Mouse (Mus musculus): ENCODE data around the gene Cfap70. TPM values are rescaled to one million over a fixed set of nuclear protein-coding genes. Genes with fewer than 3 reads are reported as not detected.

The Cfap70 gene
- total RNA-seq (2018; cell fraction: chromatin; rRNA removed): under 1 TPM in 1 of 26 experiments, not detected in 25; 0.16 TPM
- not detected for total RNA-seq (2018; cell fraction: cytosol; rRNA removed)
- total RNA-seq (2018; cell fraction: nucleus; rRNA removed): not detected
- not detected in 3 replicates for polyA plus RNA-seq (2018)

- H3K4me3 ChIP-seq (ENCODE audit: inconsistent target): no peak within 1 kb of the TSS
- 9% methylated on average over 15 of the region's 15 CpGs for WGBS (ENCODE audit: missing documents)
Measured at GRCm38 (mm10) chr14:20451765-20452331, at the start of gene Cfap70. Gene Cfap70, minus strand, starts transcription at chr14:20452226.

GRCm38 (mm10) chr14:20499982-20500381 is 48.0 kb upstream of the Cfap70 start:
- Histone ChIP-seq H3K27ac (no peak overlapping the region), H3K36me3 (ENCODE audit: inconsistent target) (peaks cover 18% of the 10 kb centered on the region), H3K79me2 (ENCODE audit: inconsistent target) (no peaks in the 10 kb centered on the region), H3K4me3 (ENCODE audit: inconsistent target) (no peak overlapping the region)
- WGBS (ENCODE audit: missing documents): 91% methylated on average over 3 of the region's 3 CpGs

More at GRCm38 (mm10) chr14:20451765-20452331, at the start of gene Cfap70:
- H3K27ac ChIP-seq: no peak within 1 kb of the TSS
- peaks cover 17% of the 10 kb centered on the region for H3K36me3 ChIP-seq (ENCODE audit: inconsistent target)
- H3K79me2 ChIP-seq (ENCODE audit: inconsistent target): no peaks in the 10 kb centered on the region

GRCm38 (mm10) chr14:20496603-20497002 is 44.6 kb upstream of the Cfap70 start, which contains the start of gene Mss51:
Gene Mss51, minus strand, starts transcription at chr14:20496901.
- H3K4me3 ChIP-seq (ENCODE audit: inconsistent target): no peak within 1 kb of the TSS
- H3K36me3 ChIP-seq (ENCODE audit: inconsistent target): peaks cover 15% of the 10 kb centered on the region
- no peaks in the 10 kb centered on the region for H3K79me2 ChIP-seq (ENCODE audit: inconsistent target)
- no peak within 1 kb of the TSS for H3K27ac ChIP-seq
- WGBS (ENCODE audit: missing documents): 84% methylated on average over 2 of the region's 2 CpGs

GRCm38 (mm10) chr14:20486031-20486430 is 34.0 kb upstream of the Cfap70 start:
- Histone ChIP-seq H3K4me3 (ENCODE audit: inconsistent target) (no peak overlapping the region), H3K36me3 (ENCODE audit: inconsistent target) (no peaks in the 10 kb centered on the region), H3K27ac (no peak overlapping the region), H3K79me2 (ENCODE audit: inconsistent target) (no peaks in the 10 kb centered on the region)
- 93% methylated on average over 5 of the region's 5 CpGs for WGBS (ENCODE audit: missing documents)

DNA sequence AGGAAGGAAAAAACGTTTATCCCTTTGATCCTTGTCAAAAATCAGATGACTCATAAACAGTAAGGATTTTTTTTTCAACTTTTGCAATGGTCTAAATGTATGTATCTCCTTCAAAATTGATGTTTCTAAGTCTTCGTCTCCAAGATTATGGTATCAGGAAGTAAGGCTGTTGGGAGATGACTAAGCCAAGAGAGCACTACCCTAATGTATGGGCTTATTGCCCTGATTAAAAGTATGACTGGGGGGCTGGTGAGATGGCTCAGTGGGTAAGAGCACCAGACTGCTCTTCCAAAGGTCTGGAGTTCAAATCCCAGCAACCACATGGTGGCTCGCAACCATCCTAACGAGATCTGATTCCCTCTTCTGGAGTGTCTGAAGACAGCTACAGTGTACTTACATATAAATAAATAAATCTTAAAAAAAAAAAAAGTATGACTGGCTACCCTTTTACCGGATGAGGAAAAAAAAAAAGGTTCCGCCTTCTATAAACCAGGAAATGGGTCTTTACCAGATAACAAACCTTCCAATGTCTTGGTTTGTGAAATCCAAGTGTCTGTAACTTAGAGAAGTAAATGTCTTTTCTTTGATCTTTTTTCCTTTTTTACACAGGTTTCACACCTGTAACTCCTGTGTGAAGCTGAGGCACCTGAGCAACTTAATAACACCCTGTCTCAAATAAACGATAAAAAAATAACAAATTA is 30.2 kb upstream of the Cfap70 start:
- H3K4me3 ChIP-seq (ENCODE audit: inconsistent target): no peak overlapping the region
- WGBS (ENCODE audit: missing documents): 69% methylated on average over 5 of the region's 7 CpGs
- no peak overlapping the region for H3K27ac ChIP-seq
- H3K79me2 ChIP-seq (ENCODE audit: inconsistent target): peaks cover 25% of the 10 kb centered on the region
- no peaks in the 10 kb centered on the region for H3K36me3 ChIP-seq (ENCODE audit: inconsistent target)

DNA sequence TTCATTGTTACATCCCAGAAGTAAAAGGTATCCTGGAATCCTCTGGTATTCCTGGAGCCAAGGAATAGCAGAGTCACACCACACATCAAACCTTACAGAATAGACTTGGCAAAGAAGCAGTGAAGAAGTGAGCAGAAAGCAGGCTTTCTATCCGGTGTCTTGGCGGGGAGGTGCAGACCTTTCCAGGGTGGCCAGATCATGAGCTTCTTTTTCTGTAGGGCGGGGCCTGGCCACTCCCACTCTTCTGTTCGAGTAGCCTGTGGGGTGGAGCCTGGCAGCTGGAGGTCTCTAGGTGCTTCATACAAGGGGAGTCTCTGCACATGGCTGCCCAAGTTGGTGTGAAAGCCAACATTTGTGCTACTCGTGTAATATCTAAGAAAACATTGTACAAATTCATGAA is 29.2 kb upstream of the Cfap70 start:
- 49% methylated on average over 5 of the region's 5 CpGs for WGBS (ENCODE audit: missing documents)
- no peaks in the 10 kb centered on the region for H3K36me3 ChIP-seq (ENCODE audit: inconsistent target)
- no peak overlapping the region for H3K27ac ChIP-seq
- peaks cover 35% of the 10 kb centered on the region for H3K79me2 ChIP-seq (ENCODE audit: inconsistent target)
- no peak overlapping the region for H3K4me3 ChIP-seq (ENCODE audit: inconsistent target)

GRCm38 (mm10) chr14:20480195-20480579 is 28.2 kb upstream of the Cfap70 start:
- H3K36me3 ChIP-seq (ENCODE audit: inconsistent target): no peaks in the 10 kb centered on the region
- 91% methylated on average over 1 of the region's 1 CpGs for WGBS (ENCODE audit: missing documents)
- H3K4me3 ChIP-seq (ENCODE audit: inconsistent target): peak overlapping the region; percentile 88
- H3K79me2 ChIP-seq (ENCODE audit: inconsistent target): peaks cover 45% of the 10 kb centered on the region
- peak overlapping the region; percentile 82; the same call in 1 of the 2 replicates for H3K27ac ChIP-seq

- H3K27ac ChIP-seq: peak within 1 kb of the TSS; percentile 82
- peak within 1 kb of the TSS; percentile 88 for H3K4me3 ChIP-seq (ENCODE audit: inconsistent target)
- H3K79me2 ChIP-seq (ENCODE audit: inconsistent target): peaks cover 49% of the 10 kb centered on the region
- no peaks in the 10 kb centered on the region for H3K36me3 ChIP-seq (ENCODE audit: inconsistent target)
- under 1% methylated on average over 45 of the region's 48 CpGs for WGBS (ENCODE audit: missing documents)
Measured at GRCm38 (mm10) chr14:20479291-20480194, 27.5 kb upstream of the Cfap70 start, which contains the start of gene Anxa7. Gene Anxa7, minus strand, starts transcription at chr14:20480133.

- Histone ChIP-seq H3K4me3 (ENCODE audit: inconsistent target) (peak overlapping the region; percentile 88), H3K27ac (peak overlapping the region; percentile 82)
- 0% methylated on average over 7 of the region's 7 CpGs for WGBS (ENCODE audit: missing documents)
Measured at GRCm38 (mm10) chr14:20478801-20479200, 26.8 kb upstream of the Cfap70 start.

GRCm38 (mm10) chr14:20478385-20478784 is 26.4 kb upstream of the Cfap70 start:
- Histone ChIP-seq H3K27ac (peak overlapping the region; percentile 82), H3K4me3 (ENCODE audit: inconsistent target) (peak overlapping the region; percentile 88), H3K36me3 (ENCODE audit: inconsistent target) (no peaks in the 10 kb centered on the region), H3K79me2 (ENCODE audit: inconsistent target) (peaks cover 61% of the 10 kb centered on the region)
- 4% methylated on average over 3 of the region's 3 CpGs for WGBS (ENCODE audit: missing documents)

More at GRCm38 (mm10) chr14:20478801-20479200, 26.8 kb upstream of the Cfap70 start:
- Histone ChIP-seq H3K36me3 (ENCODE audit: inconsistent target) (no peaks in the 10 kb centered on the region), H3K79me2 (ENCODE audit: inconsistent target) (peaks cover 56% of the 10 kb centered on the region)

GRCm38 (mm10) chr14:20477261-20478025 is 25.4 kb upstream of the Cfap70 start:
- Histone ChIP-seq H3K79me2 (ENCODE audit: inconsistent target) (peaks cover 70% of the 10 kb centered on the region), H3K4me3 (ENCODE audit: inconsistent target) (no peak overlapping the region), H3K36me3 (ENCODE audit: inconsistent target) (no peaks in the 10 kb centered on the region), H3K27ac (no peak overlapping the region)
- 53% methylated on average over 3 of the region's 4 CpGs for WGBS (ENCODE audit: missing documents)

DNA sequence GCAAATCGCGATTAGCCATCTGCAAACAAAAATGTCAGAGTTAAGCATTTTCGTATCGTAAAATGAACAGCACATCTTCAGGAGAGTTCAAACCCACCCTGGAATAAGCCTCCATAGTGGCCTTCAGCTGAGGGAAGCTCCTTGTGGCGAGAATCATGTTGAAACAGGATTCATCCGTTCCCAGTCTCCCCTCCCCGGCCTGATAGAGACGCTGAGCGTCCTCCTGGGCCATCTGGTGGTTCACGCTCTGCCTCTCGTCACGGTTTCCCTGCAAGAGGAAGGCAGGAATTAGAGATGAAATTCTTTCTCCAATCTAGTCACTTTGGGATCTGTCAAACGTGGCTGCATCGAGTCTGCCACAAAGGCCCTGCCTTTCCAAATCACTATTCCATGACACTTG is 8.2 kb upstream of the Cfap70 start:
- H3K27ac ChIP-seq: no peak overlapping the region
- 95% methylated on average over 11 of the region's 14 CpGs for WGBS (ENCODE audit: missing documents)
- H3K79me2 ChIP-seq (ENCODE audit: inconsistent target): no peaks in the 10 kb centered on the region
- H3K36me3 ChIP-seq (ENCODE audit: inconsistent target): peaks cover 99% of the 10 kb centered on the region
- H3K4me3 ChIP-seq (ENCODE audit: inconsistent target): no peak overlapping the region

GRCm38 (mm10) chr14:20458378-20458777 is 6.4 kb upstream of the Cfap70 start:
- no peak overlapping the region for H3K27ac ChIP-seq
- WGBS (ENCODE audit: missing documents): 72% methylated on average over 9 of the region's 9 CpGs
- H3K36me3 ChIP-seq (ENCODE audit: inconsistent target): peaks cover 82% of the 10 kb centered on the region
- H3K79me2 ChIP-seq (ENCODE audit: inconsistent target): no peaks in the 10 kb centered on the region
- no peak overlapping the region for H3K4me3 ChIP-seq (ENCODE audit: inconsistent target)

GRCm38 (mm10) chr14:20452929-20453328 is 903 bp upstream of the Cfap70 start:
- Histone ChIP-seq H3K4me3 (ENCODE audit: inconsistent target) (no peak overlapping the region), H3K27ac (no peak overlapping the region), H3K36me3 (ENCODE audit: inconsistent target) (peaks cover 28% of the 10 kb centered on the region), H3K79me2 (ENCODE audit: inconsistent target) (no peaks in the 10 kb centered on the region)
- 95% methylated on average over 4 of the region's 5 CpGs for WGBS (ENCODE audit: missing documents)
